ENCODE assay signal across 9 mouse cellular contexts in genomic region chr7:49493210-49493609, GRCm38 (mm10).
A peak's percentile ranks its signal among the peaks of the same experiment; 100 is the strongest.
DNase-seq lines count a peak whose midpoint lies in the region; ATAC-seq and TF ChIP-seq lines count a peak whose summit lies in the region.
"Had no signal": no experiment of that assay in that cellular context is flagged by ENCODE, and none has a peak within 500 bp of the region (broad histone marks: within the 10 kb centered on the region; RNA-seq: fewer than 3 reads in every experiment).

No protein-coding gene starts in this region.

- H3K79me2 ChIP-seq in heart, adult 2 months (replicated peaks; ENCODE audit: control insufficient read depth, insufficient read depth, low read length), result no peaks in the 10 kb centered on the region

- no peaks in the 10 kb centered on the region for H3K36me3 ChIP-seq in heart, adult 2 months (ENCODE audit: control insufficient read depth, insufficient read depth, low read length)
- peaks cover 24% of the 10 kb centered on the region for H3K36me3 ChIP-seq in heart, embryonic 10.5 days
- H3K36me3 ChIP-seq in liver, postnatal 0 days (replicated peaks; ENCODE audit: insufficient read depth, low read length), result no peaks in the 10 kb centered on the region; the same call in 1 of the 2 replicates
- H3K36me3 ChIP-seq in intestine, embryonic 16.5 days (ENCODE audit: control insufficient read depth, insufficient read depth, low read length), result peaks cover 7% of the 10 kb centered on the region; the same call in 1 of the 2 replicates

- no peak for ATAC-seq in liver, postnatal 0 days
- no peak for ATAC-seq in activated CD4-positive, CD25-positive, alpha-beta regulatory T cell, adult 4 months
- ATAC-seq in intestine, embryonic 16.5 days, result no peak

- WGBS in heart, adult 2 months, result 94% methylated on average over 4 of the region's 4 CpGs
- WGBS in heart, embryonic 10.5 days, result 86% methylated on average over 4 of the region's 4 CpGs
- WGBS in liver, postnatal 0 days (ENCODE audit: insufficient replicate concordance), result 74% methylated on average over 4 of the region's 4 CpGs
- WGBS in intestine, embryonic 16.5 days, result 90% methylated on average over 4 of the region's 4 CpGs

- peaks cover 4% of the 10 kb centered on the region; the same call in 1 of the 2 replicates for H3K4me1 ChIP-seq in heart, adult 2 months (ENCODE audit: control insufficient read depth, insufficient read depth, low read length)
- H3K4me1 ChIP-seq in heart, embryonic 10.5 days, result peaks cover 41% of the 10 kb centered on the region
- peaks cover 5% of the 10 kb centered on the region for H3K4me1 ChIP-seq in liver, postnatal 0 days (ENCODE audit: insufficient read depth)
- H3K4me1 ChIP-seq in intestine, embryonic 16.5 days (ENCODE audit: control insufficient read depth, insufficient read depth, low read length), result peaks cover 17% of the 10 kb centered on the region

- no peaks in the 10 kb centered on the region for H3K9me3 ChIP-seq in heart, embryonic 10.5 days
- H3K9me3 ChIP-seq in liver, postnatal 0 days (ENCODE audit: low read length), result no peaks in the 10 kb centered on the region
- no peaks in the 10 kb centered on the region for H3K9me3 ChIP-seq in intestine, embryonic 16.5 days (ENCODE audit: control insufficient read depth, low read length)
- H3K9me3 ChIP-seq: neural tube, embryonic 12.5 days had no signal

- DNase-seq in heart, adult 2 months, result no peak
- DNase-seq in heart, embryonic 10.5 days (ENCODE audit: low spot score), result no peak
- DNase-seq in urinary bladder, postnatal 14 days (ENCODE audit: low spot score), result peak; percentile 33
- no peak for DNase-seq in urinary bladder, postnatal 10 days (ENCODE audit: low spot score)
- DNase-seq in liver, postnatal 0 days, result peak; percentile 57
- no peak for DNase-seq in MN1 (ENCODE audit: low spot score)

- no peak overlapping the region for H3K4me2 ChIP-seq in liver, postnatal 0 days (ENCODE audit: low read depth, low read length)
- no peak overlapping the region for H3K4me2 ChIP-seq in intestine, embryonic 16.5 days (ENCODE audit: low read depth, low read length)
- H3K4me2 ChIP-seq: neural tube, embryonic 12.5 days had no signal

- peak; percentile 83 for TF ChIP-seq CTCF in heart, adult 2 months (IDR thresholded peaks at IDR 0.05)
- peak; percentile 79 for TF ChIP-seq CTCF in liver, postnatal 0 days (IDR thresholded peaks at IDR 0.05; ENCODE audit: low read depth)

- no peak overlapping the region for H3K9ac ChIP-seq in heart, adult 2 months (ENCODE audit: low read depth, low read length)
- H3K9ac ChIP-seq in liver, postnatal 0 days (replicated peaks), result no peak overlapping the region
- no peak overlapping the region for H3K9ac ChIP-seq in intestine, embryonic 16.5 days (ENCODE audit: low read depth, low read length)
- H3K9ac ChIP-seq: neural tube, embryonic 12.5 days had no signal

- intact Hi-C loops in heart, adult 2 months (cut with DNase I), result no loop called here

- TF ChIP-seq EP300 in heart, adult 2 months (IDR thresholded peaks at IDR 0.05; ENCODE audit: insufficient read depth, low read depth, low read length), result no peak
- no peak for TF ChIP-seq EP300 in liver, postnatal 0 days (IDR thresholded peaks at IDR 0.05; ENCODE audit: low read depth)

- no peak overlapping the region for H3K27ac ChIP-seq in heart, adult 2 months
- H3K27ac ChIP-seq in heart, embryonic 10.5 days, result no peak overlapping the region
- H3K27ac ChIP-seq in liver, postnatal 0 days (ENCODE audit: low read depth), result peak overlapping the region; percentile 46; the same call in 1 of the 2 replicates
- H3K27ac ChIP-seq in intestine, embryonic 16.5 days (ENCODE audit: low read length), result no peak overlapping the region
- H3K27ac ChIP-seq: neural tube, embryonic 12.5 days had no signal

- H3K4me3 ChIP-seq in heart, adult 2 months, result no peak overlapping the region
- no peak overlapping the region for H3K4me3 ChIP-seq in heart, embryonic 10.5 days
- H3K4me3 ChIP-seq in liver, postnatal 0 days (ENCODE audit: low read depth, low read length), result no peak overlapping the region
- no peak overlapping the region for H3K4me3 ChIP-seq in intestine, embryonic 16.5 days (ENCODE audit: low read length)
- H3K4me3 ChIP-seq: neural tube, embryonic 12.5 days had no signal

- H3K27me3 ChIP-seq in heart, adult 2 months (ENCODE audit: control insufficient read depth, insufficient read depth, low read length), result no peaks in the 10 kb centered on the region
- H3K27me3 ChIP-seq in heart, embryonic 10.5 days (ENCODE audit: insufficient read depth, poor library complexity, severe bottlenecking), result no peaks in the 10 kb centered on the region
- H3K27me3 ChIP-seq in liver, postnatal 0 days (ENCODE audit: insufficient read depth, low read length), result no peaks in the 10 kb centered on the region
- H3K27me3 ChIP-seq in intestine, embryonic 16.5 days (replicated peaks; ENCODE audit: control insufficient read depth, insufficient read depth, low read length), result no peaks in the 10 kb centered on the region
- H3K27me3 ChIP-seq: neural tube, embryonic 12.5 days had no signal

- TF ChIP-seq POLR2A in heart, adult 2 months (IDR thresholded peaks at IDR 0.05; ENCODE audit: insufficient read depth, low read depth, low read length), result no peak

Comparison
In these comparisons a context has a peak if more than half of its experiments do, and no peak if none do; other contexts are left out.
1. DNase-seq: peak in urinary bladder, postnatal 14 days (single experiment) and liver, postnatal 0 days (single experiment); none in heart, adult 2 months (0 of 2), heart, embryonic 10.5 days (single experiment), urinary bladder, postnatal 10 days (single experiment) and MN1 (single experiment).